Mouse (Mus musculus): ENCODE measurements around the gene Med15.

Gene Med15

DNA sequence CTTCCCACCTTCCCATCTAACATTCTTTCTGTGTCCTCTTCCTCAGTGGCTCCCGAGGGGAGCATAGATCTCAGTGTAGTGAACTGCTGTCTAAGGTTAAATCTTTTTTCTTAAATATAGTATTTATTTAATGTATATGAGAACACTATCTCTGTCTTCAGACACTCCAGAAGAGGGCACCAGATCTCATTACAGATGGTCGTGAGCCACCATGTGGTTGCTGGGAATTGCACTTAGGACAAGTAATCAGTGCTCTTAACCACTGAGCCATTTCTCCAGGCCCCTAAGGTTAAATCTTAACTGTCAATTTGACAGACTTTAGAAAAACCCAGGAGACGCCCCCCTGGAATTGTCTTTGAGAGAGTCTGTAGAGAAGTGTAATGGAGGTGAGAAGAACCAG lies 670 bp downstream of the Med15 start:
- no peak for DNase-seq (ENCODE audit: low spot score)

GRCm38 (mm10) chr16:17729974-17730373 lies 2.7 kb downstream of the Med15 start:
- no peak for DNase-seq (ENCODE audit: low spot score)

DNA sequence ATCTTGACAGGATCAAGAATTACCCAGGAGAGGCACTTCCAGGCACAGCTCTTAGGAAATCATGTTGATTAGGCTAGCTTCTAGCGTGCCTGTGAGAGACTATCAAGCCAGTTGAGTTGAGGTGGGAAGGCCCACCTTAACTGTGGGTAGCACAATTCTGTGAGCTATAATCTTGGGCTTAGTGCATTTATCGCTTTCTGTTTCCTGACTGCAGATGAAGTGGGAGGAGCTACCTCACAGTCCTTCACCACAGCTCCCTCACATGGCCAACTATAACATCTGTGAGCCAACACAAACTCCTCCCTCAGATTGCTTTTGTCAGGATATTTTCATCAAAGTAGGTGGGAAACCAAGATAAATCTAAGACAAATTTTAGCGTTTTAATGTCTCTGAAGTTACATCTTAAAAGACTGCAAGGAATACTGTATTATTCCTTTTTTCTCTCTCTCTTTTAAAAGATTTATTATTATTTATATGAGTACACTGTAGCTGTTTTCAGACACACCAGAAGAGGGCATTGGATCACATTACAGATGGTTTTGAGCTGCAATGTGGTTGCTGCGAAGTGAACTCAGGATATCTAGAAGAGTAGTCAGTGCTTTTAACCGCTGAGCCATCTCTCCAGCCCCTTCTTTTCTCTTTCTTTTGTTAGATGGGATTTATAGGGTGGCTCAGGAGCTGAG lies 5.4 kb downstream of the Med15 start:
- no peak for DNase-seq (ENCODE audit: low spot score)

DNA sequence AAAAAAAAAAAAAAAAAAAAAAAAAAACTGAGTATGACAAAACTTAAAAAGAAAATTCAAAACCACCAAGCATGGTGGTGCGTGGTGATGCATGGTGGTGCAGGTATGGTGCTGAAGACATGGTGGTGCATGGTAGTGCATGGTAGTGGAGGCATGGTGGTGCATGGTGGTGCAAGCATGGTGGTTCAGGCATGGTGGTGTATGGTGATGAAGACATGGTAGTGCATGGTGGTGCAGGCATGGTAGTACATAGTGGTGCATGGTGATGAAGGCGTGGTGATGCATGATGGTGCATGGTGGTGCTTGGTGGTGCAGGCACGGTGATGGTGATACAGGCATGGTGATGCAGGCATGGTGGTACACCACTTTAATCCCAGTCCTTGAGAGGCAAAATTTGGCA lies 8.2 kb downstream of the Med15 start:
- no peak for DNase-seq (ENCODE audit: low spot score)

DNA sequence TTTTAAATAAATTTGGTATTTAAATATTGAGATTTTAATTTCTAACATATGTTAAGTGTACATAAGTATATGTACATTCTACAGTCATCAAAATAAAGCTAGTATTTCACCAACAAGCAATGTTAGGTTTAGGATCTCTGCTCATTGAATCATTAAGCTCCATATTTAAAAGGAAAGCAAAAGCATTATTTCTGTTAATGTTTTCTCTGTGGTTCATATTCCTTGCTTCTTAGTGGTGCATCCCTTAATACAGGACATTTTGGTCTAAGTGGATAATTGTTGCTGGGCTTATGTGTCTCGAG lies 9.4 kb downstream of the Med15 start:
- DNase-seq (ENCODE audit: low spot score) = no peak

DNA sequence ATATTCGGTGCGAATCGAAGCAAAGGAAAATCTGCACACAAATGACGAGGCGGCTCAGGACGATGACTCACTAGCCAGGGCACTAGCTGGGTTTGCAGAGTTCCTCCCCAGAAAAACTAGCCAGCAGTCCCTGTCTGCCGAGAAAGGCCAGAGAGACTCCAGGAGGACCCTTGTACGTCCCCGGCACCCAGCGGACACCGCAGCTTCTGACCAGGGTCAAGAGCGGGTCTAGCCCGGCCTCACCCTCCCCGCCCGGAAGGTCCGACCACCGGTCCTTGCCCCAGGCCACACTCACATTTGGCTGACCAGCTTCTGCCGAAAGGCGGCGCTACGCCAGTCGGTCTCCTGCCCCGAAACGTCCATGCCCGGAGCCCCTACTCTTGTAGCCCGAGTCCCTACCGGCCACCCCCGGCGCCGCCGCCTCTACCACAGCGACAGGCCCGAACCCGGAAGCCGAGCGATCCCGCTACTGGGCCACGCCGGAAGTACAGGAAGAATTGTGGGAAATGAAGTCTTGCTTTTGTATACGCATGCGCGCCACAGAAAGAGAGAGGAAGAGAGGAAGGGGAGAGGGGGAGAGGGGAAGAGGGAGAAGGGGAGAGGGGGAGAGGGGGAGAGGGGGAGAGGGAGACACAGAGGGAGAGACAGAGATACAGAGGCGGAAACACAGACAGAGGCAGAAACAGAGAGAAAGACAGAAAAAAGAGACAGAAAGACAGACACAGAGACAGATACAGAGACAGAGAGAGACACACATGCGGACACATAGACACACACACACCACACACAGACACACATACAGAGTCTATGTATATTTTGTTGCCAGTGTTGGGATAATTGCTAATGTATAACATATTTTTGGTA lies 10.0 kb downstream of the Med15 start:
- DNase-seq (ENCODE audit: low spot score) = peak; percentile 91

GRCm38 (mm10) chr16:17721822-17722460 lies 10.8 kb downstream of the Med15 start:
- no peak for DNase-seq (ENCODE audit: low spot score)

DNA sequence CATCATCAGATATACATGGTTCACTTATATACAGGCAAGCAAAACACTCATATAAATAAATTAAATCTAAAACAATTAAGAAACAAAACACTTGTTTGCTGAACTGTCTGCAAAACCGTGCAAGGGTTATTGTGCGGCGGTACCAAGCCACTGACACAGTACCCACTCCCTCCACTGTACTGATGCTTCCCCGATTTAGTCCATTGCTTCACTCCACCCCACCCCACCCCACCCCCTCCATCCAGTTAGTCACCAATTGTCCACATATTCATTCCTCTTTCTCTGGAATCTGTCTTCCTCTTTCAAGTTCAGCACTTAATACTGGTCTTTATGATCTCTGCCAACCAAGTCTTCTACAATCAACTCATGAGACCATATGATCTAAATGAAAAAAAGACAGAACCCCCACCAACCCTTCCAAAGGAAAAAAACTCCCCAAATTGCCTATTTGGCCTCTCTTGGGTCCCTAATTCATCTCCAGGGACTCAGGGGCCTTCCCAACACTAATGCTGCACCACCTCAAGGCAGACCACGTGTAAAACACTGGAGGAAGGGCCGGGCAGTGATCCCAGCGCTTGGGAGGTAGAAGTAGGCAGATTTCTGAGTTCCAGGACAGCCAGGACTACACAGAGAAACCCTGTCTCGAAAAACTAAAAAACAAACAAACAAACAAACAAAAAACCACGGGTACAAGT lies 11.4 kb downstream of the Med15 start:
- DNase-seq (ENCODE audit: low spot score) = no peak

- DNase-seq (ENCODE audit: low spot score) = no peak
Measured at GRCm38 (mm10) chr16:17717791-17718190, 14.9 kb downstream of the Med15 start.

DNA sequence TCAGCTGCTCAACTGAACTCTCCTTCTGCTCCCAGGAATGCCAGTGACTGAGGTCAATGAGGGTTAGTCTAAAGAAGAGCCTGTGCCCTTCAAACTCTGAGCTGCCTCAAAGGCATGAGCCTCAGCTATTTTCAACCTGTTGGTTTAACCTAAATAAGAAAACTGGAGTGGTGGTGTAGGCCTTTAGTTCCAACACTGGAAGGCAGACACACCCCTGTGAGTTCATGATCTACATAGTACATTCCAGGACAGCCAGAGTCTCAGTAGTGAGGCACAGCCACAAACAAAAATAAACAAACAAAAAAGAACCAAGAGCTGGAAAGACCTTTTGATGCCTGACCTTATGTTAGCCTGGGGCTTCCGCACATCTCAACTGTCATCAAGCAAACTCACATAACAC lies 25.1 kb downstream of the Med15 start:
- no peak for DNase-seq (ENCODE audit: low spot score)

DNA sequence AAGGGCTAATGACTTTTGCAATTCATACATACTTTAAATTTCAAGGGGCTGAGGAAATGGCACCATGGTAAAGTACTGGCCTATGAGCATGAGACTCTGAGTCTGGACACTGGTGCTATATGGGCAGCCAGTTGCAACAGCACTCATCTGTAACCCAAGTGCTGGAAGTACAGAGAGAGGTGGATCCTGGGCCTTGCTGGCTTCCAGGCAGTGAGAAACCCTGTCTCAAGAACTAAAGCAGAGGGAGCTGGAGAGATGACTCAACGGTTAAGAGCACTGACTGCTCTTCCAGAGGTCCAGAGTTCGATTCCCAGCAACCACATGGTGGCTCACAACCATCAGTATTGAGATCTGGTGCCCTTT lies 31.7 kb downstream of the Med15 start:
- DNase-seq (ENCODE audit: low spot score) = no peak

DNA sequence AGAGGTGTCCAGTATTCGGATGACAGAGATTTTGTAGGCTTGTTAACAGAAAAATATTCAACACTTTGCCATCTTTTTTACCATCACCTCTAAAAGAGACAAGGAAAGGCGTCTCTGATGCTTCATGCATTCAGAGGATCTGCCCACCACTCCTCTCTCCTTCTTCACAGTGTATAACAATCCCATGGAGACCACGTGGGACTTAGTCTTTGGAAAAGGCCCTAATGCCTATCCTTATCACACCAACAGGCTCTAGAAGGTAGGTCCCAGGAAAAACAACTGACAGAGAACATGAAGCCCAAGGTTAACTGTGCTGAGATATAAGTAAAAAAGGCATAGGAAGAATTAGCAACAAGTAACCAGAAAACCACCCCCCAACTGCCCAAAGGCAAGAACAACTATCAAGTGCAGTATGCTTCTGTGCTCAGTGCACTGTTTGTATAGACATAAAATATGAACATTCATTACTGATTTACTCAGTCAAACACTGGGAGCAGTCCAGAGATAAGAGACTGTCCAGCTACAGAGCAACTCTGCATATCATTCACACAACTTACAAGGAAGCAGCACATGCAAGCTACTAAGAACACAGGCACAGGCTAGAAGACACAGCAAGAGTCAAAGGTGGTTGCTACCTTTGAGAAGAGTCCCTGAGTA lies 32.2 kb downstream of the Med15 start:
- DNase-seq (ENCODE audit: low spot score) = no peak

DNA sequence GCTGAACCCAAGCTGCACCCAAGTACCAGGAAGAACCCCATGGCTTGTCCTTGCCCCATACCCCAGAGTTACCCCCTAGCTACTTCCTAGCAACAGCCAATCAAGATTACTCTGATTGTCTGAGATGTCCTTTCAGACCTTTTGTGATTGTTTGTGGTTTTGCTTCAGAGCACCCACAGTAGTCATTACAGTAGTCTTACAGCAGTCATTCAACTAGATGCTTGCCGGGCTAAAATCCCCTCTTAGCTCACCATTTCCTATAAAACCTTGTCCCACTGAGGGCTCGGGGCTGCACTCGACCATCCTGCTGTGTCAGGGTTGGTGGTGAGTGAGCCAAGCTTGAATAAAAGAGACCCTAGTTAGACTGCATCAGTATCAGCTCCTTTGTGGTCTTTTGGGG lies 37.8 kb downstream of the Med15 start:
- DNase-seq (ENCODE audit: low spot score) = no peak

DNA sequence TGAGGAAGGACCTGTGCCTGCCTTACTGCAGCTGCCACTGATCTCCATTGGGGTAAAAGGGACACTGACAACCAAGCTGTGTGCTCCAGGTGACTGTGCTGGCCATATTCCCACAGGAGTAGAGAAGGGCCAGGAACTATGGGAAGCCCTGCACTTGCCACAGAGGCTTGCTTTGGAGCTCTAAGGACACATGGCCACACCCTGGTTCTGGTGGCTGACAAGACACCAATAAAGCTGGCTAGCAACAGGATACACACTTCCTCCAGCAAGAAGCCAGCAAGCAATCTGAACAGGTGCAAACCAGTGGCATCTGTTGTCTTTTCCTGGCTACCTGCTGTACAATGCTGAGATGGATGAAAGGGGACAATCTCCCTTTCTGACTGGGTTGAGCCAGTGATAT lies 62.8 kb downstream of the Med15 start:
- DNase-seq (ENCODE audit: low spot score) = no peak

DNA sequence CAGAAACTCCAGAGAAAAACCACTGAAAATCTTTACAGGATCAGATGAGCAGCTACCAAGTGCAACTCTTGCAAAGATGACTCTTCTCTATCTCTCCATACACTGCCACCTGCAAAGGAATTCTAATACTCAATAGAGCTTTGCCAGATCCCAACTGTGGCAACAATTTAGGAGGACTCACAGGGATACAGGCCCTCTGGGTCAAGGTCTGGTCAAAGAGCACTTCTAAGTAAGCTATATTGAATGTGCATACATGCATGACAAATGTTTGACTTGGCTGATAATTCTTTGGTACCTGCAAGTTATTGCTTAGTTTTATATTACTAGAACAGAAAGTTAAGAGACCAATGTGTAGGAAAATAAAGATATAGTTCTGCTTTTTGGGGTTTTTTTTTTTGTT lies 67.1 kb downstream of the Med15 start:
- DNase-seq (ENCODE audit: low spot score) = no peak

DNA sequence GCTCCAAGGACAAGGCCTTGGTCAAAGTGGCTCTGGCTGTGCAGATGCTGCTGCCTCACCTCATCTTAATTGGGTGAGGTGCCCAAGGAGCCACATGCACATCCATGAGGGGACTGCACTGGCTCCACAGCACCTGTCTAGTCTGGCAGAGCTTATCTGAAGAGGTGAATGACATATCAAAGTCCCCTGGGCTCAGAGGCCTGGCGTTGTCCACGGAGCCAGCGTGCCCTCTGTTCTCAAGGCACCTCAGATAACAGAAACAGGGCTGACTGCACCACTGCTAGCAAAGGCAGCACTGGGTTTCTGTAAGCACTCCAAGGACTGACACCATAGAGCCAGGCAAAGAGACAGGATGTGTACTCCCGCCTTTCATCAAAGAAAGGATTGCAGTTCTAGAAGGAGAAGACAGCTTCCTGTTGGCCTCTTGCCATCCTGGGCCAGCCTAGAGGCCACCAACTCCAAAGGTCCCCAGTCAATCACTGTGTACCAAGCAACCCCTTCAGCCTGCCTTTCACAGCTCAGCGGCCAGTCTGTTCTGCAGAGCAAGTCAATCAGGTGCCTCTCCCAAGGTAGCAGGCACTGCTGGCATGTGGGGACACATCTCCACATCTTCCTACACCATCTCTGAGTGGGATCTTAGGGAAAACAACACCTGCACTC lies 76.3 kb downstream of the Med15 start:
- DNase-seq (ENCODE audit: low spot score) = no peak

- DNase-seq (ENCODE audit: low spot score) = no peak
Measured at GRCm38 (mm10) chr16:17654188-17654795, 78.4 kb downstream of the Med15 start.

DNA sequence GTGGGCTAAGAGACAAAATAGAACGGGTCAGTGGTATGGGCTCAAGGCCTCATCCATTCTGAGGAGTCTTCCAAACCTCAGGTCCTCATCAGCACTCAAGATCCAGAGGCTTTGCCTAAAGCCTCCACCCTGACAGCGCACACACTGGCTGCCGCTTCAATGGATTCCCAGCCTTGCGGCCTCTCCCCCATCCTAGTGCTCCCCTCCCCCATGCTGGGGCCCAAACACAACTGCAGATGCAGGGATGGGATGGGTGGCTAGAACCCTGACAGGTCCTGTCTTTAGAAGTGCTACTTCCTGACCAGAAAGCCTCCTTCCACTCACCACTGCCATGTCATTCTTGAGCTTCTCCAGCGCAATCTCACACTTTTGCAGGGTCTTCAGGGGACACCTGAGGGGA lies 79.1 kb downstream of the Med15 start:
- no peak for DNase-seq (ENCODE audit: low spot score)

DNA sequence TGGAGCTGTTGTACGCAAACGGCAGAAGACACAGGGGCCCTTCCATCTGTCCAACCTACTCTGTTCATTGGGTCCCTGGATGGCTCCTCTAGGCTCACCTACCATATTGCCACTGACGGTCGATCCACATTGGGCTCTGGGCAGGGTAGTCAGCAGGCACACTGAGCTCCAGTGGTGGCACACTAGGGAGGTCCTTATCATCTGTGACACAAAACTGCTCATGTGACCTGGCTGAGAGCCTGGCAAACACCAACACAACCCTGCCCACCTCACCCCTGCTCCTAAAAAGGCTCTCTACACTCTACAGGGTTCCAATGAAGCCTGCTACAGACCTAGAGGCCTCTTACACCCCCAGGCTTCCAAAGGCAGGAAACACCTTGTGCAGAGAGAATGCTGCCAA lies 80.1 kb downstream of the Med15 start:
- DNase-seq (ENCODE audit: low spot score) = no peak

GRCm38 (mm10) chr16:17650711-17651110 lies 82.0 kb downstream of the Med15 start:
- no peak for DNase-seq (ENCODE audit: low spot score)

GRCm38 (mm10) chr16:17649925-17650605 lies 82.6 kb downstream of the Med15 start:
- DNase-seq (ENCODE audit: low spot score) = no peak

All from testis, postnatal 14 days (tissue).